Mouse (Mus musculus) splenic B cell, adult 2 months (primary cell): ENCODE measurements around the gene Tuba1a.
"Not testable (repeated sequence)": the region's sequence is repeated elsewhere in the genome, so short reads cannot be mapped to it uniquely, and the experiment has no call there.

Source experiments
- DNase-seq: peaks from one replicate; pipeline ENCODE4 v3.0.0-alpha.2; 2011; ENCODE audit warnings: low read depth, low spot score
- H3K27me3 ChIP-seq: 2 replicates; pipeline ENCODE4 v1.6.1; 2012; ENCODE audit warnings: mild to moderate bottlenecking, low read length, moderate library complexity, mixed read lengths; ENCODE audit not compliant: control insufficient read depth, poor library complexity, insufficient read depth, severe bottlenecking
- H3K36me3 ChIP-seq: 2 replicates; pipeline ENCODE4 v1.6.1; 2012; ENCODE audit warnings: mild to moderate bottlenecking, low read length, moderate library complexity, mixed read lengths; ENCODE audit not compliant: control insufficient read depth, poor library complexity, insufficient read depth, severe bottlenecking

The Tuba1a gene

DNA sequence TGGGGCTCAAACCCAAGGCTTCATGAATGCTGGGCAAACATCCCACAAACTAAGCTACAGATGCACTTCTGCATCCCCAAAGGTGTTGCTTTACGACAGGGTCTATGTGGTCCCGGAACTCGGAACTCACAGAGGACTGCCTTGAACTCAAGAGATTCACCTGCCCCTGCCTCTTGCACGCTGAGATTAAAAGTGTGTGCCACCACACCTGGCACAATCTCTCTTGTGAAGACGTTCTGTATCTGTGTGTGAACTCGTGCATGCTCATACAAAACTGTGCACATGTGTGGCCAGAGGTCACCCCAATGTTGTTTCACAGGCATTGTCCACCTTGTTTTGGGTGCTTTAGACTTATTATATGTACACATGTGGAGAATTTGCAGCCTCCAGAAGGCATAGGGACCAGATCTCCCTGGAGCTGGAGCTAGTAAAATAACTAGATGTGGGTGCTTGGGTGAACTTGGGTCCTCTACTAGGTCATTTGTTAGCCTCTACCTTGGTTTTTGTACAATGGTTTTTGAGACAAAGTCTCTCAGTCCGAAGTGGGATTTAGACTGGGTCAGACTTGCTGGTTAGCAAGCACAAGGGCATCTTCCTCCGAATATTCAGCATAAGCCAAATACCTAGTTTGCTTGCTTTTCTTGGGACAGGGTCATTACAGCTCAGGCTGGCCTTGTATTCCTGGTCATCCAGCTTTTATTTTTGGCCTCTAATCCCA lies 23.3 kb downstream of the Tuba1a start:
- no peak for DNase-seq
- 0 out of 2 replicates have a peak, but pooled peaks cover 4% of the 10 kb centered on the region for H3K36me3 ChIP-seq
- peaks cover 2% of the 10 kb centered on the region for H3K27me3 ChIP-seq

DNA sequence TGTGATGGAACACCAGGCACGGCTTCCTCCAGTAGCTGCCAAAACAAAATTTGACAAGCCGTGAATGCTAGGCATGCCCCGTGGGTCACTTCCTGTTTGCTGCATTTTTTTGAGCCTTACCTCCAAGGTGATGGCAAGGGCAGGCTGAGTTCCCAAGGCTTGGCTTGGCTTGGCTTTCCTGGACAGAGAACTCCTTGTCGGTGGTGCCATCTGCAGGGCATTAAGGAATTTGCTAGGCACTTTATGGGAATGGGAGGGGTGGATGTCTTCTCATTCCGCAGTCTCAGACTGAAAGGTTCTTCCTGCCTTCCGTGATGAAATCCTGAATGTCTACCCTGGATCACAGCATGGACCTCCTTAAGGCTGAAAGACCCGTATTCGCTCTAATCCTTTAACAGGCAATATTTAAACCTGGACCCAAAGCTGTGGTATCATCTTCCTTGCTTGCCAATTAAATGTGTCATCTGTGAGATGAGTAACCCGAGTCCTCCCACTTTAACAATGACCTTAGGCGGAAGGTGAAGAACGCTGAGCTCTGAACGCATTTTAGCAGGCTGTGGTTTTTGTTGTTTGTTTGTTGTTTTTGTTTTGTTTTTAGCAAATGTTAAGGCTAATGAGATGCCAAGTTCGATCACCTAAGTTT lies 24.8 kb downstream of the Tuba1a start:
- Histone ChIP-seq H3K36me3 (0 out of 2 replicates have a peak, but pooled peaks cover 4% of the 10 kb centered on the region), H3K27me3 (peaks cover 2% of the 10 kb centered on the region)
- DNase-seq, result peak; percentile 52

DNA sequence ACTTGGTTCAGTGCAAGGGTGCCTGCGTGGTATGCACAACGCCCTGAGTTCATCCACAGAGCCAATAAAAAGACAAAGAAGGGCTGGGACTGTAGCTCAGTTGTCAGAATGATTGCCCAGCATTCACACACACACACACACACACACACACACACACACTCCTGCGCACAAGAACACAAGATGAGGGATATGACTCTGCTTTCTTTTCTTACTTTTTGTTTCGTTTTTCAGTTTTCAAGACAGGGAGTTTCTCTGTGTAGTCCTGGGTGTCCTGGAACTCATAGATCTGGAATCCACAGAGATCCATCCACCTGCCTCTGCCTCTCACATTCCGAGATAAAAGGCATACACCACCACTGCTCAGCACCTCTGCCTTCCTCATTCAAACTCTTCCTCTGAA lies 25.9 kb downstream of the Tuba1a start:
- H3K27me3 ChIP-seq, result no peaks in the 10 kb centered on the region; the same call in 1 of the 2 replicates
- DNase-seq, result peak; percentile 39

DNA sequence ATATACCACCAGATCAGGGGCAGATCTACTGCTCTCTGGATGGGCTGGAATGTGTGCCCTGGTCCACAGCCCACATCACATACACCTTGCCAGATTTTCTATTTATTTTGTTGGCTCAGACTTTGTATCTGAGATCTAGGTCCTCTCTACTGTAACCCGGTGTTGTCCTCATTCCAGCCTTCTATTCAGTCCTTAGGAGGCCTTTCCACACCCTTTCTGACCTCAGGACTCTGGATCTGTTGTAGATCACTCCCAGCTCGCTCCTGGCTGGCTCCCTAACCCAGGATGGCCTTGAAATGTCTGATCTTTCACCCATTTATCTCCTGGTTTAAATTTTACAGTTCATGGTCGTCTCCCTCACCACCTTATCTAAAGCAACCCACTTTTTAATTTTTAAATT lies 28.8 kb downstream of the Tuba1a start:
- H3K36me3 ChIP-seq, result no peaks in the 10 kb centered on the region; the same call in 1 of the 2 replicates
- no peaks in the 10 kb centered on the region; the same call in 1 of the 2 replicates for H3K27me3 ChIP-seq
- DNase-seq, result no peak

More for the DNA sequence above, 25.9 kb downstream of the Tuba1a start:
- peaks cover 2% of the 10 kb centered on the region; the same call in 1 of the 2 replicates for H3K36me3 ChIP-seq

DNA sequence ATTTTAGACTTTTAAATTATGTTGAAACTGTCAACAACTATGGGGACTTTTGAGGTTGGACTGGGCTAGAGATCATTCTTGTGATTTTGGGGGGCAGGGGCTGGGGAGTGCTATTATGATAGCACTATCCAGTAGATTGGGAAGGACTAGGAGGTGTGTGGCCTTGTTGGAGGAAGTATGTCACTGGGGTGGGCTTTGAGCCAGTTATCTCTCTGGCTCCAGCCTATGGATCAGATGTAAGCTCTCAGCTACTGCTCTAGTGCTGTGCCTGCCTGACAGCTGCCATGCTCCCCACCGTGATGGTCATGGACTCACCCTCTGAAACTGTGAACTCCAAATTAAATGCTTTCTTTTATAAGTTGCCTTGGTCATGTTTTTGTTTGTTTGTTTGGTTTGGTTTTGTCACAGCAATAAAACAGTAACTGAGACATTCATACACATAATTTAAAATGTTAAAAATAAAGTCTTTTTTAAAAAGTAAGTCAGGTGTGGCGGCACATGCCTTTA lies 30.4 kb downstream of the Tuba1a start:
- H3K36me3 ChIP-seq, result no peaks in the 10 kb centered on the region; the same call in 1 of the 2 replicates
- DNase-seq, result no peak
- no peaks in the 10 kb centered on the region for H3K27me3 ChIP-seq

DNA sequence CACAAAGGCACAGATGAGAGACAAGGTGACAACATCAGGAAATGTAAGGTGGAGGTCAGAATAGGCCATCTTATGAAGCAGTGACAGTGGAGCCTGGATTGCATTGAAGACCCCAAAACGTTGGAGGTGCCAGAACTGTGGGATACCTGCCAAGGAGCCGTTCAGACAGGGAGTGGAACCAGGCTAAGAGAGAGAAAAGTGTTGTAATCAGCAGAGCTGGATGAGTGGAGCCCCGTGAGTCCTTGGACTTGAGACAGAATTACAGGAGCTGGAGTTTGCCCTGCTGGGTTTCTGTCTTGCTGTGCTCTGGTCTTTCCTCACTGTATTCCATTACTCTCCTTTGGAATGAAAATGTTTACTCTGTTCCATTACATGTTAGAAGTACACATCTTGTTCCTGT lies 30.9 kb downstream of the Tuba1a start:
- Histone ChIP-seq H3K27me3 (no peaks in the 10 kb centered on the region), H3K36me3 (no peaks in the 10 kb centered on the region; the same call in 1 of the 2 replicates)
- DNase-seq, result no peak

DNA sequence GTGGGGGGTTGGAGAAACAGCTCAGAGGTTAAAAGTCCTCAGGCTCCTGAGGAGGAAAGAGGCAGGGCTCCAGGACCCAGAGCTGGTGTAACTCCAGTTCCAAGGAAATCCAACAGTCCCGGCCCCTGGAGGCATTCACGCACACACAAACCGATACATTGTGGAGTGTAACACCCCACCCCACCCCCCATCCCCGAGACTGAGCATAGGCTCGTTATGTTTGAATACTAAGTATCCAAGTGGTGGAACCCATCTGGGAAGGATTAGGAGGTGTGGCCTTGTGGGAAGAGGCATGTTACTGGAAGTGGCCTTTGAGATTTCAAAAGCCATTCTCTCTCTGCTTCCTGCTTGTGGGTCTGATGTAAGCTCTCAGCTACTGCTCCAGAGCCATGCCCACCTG lies 32.0 kb downstream of the Tuba1a start:
- Histone ChIP-seq H3K27me3 (no peaks in the 10 kb centered on the region), H3K36me3 (no peaks in the 10 kb centered on the region; the same call in 1 of the 2 replicates)
- no peak for DNase-seq

DNA sequence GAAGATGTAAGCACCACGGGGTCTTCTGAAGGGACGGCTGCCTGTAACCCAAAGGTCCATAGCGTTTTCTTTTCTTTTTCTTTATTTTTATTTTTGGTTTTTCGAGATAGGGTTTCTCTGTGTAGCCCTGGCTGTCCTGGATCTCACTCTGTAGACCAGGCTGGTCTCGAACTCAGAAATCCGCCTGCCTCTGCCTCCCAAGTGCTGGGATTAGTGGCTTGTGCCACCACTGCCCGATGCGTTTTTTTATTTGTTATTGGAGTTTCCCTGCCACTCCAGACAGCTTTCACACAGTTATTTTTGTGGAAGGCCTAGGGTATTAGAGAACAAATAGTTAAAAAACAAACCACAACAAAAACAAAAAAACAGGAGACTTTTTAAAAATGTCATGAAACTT lies 35.0 kb downstream of the Tuba1a start:
- not testable (repeated sequence) for DNase-seq, H3K27me3 ChIP-seq, H3K36me3 ChIP-seq

DNA sequence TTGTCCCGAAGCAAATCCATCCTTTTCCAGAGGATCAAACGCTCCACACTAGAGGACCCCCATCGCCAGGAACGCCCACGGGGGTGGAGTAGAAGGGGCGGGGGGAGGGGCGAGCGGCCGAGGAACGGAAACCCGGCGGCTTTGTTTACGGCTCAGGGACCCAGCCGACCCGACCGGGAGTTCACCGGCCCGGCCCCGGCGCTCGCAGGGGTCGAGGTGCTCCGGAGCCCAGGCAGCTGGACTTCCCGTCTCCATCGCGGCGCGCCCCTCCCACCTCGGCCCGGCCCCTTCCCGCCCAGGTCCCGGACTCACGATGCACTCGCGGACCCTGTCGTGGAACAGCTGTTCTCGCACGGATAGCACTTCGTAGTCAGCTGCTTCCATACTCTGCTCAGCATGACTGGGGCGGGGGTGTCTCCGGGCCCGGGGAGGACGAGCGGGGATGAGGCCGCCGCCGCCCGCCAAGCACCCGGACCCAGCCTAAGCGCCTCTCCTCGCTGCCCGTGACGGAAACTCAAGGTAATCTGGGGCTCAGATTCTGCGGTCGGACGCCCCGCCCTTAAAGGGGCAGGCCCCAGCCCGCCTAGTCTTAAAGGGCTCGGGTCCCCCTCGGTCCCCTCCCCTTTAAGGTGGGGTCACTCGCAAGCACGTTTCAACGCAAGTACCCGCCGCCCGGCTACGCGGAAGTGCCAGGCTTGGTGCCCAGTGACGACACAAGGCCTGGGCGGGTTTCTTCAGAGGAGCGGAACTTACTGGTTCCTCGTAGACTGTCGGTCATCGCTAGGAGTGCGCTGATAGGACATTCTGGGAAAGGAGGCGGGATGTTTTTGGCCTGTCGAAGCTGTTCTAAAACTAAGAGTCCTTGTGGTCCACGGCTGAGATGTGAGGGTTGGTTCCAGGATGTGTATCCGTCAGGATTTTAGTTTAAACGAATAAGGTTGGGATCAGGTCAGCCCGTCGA lies 35.7 kb downstream of the Tuba1a start, which contains the start of gene Lmbr1l:
Gene Lmbr1l, minus strand, starts transcription at position 694 of the 961 bp plus-strand sequence.
- peaks cover 1% of the 10 kb centered on the region for H3K36me3 ChIP-seq
- H3K27me3 ChIP-seq, result no peaks in the 10 kb centered on the region
- peak; percentile 99 for DNase-seq

DNA sequence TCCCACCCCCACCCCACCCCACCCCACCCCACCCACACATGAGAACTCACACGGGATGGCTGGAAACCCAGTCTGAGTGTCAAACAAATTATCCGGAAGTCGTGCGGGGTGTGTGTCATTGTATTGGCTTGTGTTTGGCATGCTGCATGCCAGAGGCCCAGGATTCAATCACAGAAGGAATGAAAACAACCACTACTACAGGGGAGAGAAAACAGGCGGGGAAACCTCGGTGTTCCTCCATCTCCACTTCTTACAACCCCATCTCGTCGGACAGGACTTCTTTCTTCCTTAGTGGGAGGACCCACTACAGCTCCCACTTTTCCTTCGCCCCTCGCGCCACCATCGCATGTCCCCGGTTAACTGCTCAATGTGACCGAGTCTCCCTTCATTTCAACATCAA lies 36.4 kb downstream of the Tuba1a start:
- peak; percentile 20 for DNase-seq
- Histone ChIP-seq H3K36me3 (peaks cover 1% of the 10 kb centered on the region), H3K27me3 (no peaks in the 10 kb centered on the region)

DNA sequence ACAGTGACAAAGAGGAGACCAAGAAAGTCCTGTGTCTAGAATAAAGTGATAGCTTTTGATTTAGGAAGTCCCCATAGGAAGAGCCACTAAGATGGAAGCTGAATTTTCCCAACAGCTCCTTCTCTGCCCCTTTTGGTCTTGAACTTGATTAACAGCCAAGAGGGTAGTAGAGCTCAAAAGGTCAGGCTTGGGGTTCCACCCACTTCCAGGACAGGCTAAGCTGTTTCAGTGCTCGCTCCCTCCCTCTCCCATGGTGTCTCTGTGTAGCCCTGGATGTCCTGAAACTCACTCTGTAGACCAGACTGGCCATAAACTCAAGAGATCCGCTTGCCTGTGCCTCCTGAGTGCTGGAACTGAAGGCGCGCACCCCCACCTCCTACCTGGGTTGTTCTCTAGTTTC lies 37.5 kb downstream of the Tuba1a start:
- no peak for DNase-seq
- no peaks in the 10 kb centered on the region for H3K27me3 ChIP-seq

DNA sequence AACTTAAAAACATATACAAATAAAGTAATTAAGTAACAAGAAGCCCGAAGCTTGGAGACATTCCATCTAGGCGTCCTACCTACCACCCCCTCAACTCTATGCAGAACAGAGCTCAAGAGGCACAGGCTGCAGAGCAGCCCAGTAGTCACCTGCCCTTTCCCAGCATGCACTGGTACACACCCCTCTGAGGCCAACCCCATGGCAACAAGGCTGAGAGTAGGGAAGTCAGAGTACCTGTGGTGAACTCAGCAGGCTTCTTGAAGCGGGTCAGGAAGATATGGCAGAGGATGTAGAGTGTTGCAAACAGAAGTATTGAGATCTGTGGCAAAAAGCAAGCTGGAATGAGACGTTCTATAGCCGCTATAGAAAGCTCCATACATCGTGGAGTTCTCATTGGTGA lies 38.6 kb downstream of the Tuba1a start:
- no peaks in the 10 kb centered on the region for H3K27me3 ChIP-seq
- peak; percentile 25 for DNase-seq
- H3K36me3 ChIP-seq, result peaks cover 5% of the 10 kb centered on the region

More for the DNA sequence above, 37.5 kb downstream of the Tuba1a start:
- peaks cover 3% of the 10 kb centered on the region for H3K36me3 ChIP-seq

DNA sequence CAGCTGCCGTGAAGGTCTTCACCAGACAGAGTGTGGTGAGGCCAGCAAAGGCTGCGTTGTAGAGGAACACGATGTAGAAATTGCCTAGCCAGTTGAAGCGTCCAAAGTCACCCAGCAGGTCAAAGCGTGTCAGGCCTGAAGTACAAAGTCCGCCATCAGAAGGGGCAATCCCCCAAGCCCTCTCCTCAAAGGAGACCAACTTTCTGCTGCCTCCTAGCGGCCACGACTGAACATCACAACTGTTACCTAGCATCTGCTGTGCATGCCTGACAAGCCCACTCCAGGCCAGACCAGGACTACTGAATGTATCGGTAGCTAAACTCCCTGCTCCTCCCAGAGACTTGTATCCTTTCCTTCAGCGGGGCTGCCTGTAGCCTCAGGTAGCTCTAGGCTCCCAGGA lies 48.8 kb downstream of the Tuba1a start:
- Histone ChIP-seq H3K36me3 (peaks cover 6% of the 10 kb centered on the region), H3K27me3 (no peaks in the 10 kb centered on the region; the same call in 1 of the 2 replicates)
- peak; percentile 65 for DNase-seq

DNA sequence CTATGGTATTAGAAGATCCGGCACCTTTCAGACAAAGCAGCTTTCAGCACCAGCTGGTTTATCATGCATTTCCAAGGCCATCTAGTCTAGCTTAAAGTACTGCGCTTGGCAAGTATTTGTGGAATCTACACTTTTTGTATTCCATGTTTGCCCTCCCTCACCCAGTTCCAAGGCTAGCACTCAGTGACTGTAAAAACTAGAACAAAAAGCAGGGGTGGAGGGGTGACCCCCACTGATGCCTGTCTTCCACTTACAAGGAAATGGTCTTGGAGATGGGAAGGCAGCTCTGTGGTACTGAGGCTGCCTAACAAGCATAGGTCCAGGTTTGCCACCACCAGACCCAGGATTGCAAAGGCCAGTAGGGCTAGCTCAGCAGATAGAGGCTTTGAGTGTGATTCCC lies 50.9 kb downstream of the Tuba1a start:
- no peaks in the 10 kb centered on the region; the same call in 1 of the 2 replicates for H3K27me3 ChIP-seq
- no peak for DNase-seq

More for the DNA sequence above, 50.9 kb downstream of the Tuba1a start:
- peaks cover 4% of the 10 kb centered on the region for H3K36me3 ChIP-seq
